Mouse (Mus musculus) lung, postnatal 0 days (tissue): ENCODE data around the gene Triobp.

Source experiments
- CTCF ChIP-seq: IDR thresholded peaks from 2 replicates; pipeline ENCODE4 v1.5.1; 2016; ENCODE audit warnings: antibody characterized with exemption, mild to moderate bottlenecking
- EP300 ChIP-seq: IDR thresholded peaks from 2 replicates; pipeline ENCODE4 v1.6.1; 2016; ENCODE audit warnings: antibody characterized with exemption, mild to moderate bottlenecking, control low read depth

DNA sequence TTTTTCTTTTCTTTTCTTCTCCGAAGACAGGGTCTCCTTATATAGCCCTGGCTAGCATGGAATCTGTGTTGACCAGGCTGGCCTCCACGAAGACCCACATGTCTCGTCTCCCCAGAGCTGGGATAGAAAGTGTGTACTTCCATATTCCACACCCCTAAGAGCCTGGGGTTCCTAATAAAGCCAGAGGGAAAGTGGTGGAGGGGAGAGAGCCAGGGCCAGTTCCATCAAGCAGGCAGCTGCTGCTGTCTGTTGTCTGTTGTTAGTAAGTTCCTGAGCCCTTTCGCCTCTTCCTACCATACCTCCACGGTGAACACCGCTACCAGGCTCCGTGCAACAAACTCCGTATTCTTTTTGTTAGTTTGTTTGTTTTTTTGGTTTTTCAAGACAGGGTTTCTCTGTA lies 19.0 kb upstream of the Triobp start:
- TF ChIP-seq CTCF (no peak), EP300 (no peak)
